Mouse (Mus musculus) heart, postnatal 4 days (tissue): ENCODE data around the gene Hdhd3. TPM values are rescaled to one million over a fixed set of nuclear protein-coding genes. Genes with fewer than 3 reads are reported as not detected.
A peak's percentile ranks its signal among the peaks of the same experiment; 100 is the strongest.

Source experiments
- DNase-seq: peaks from one replicate; pipeline ENCODE4 v3.0.0; 2021
- total RNA-seq, 2 experiments: library from RNA; stranded (reverse); gene quantifications; 2 replicates each; pipeline ENCODE4 v1.2.3; 2021

Gene Hdhd3
- total RNA-seq = 1 to 10 TPM; 6.3 to 6.9 TPM

- DNase-seq = no peak
Measured at GRCm38 (mm10) chr4:62503374-62503970, at the start of gene Hdhd3. Gene Hdhd3, minus strand, starts transcription at chr4:62503467.

- no peak for DNase-seq
Measured at GRCm38 (mm10) chr4:62551966-62552365, 48.7 kb upstream of the Hdhd3 start.

- DNase-seq = no peak
Measured at GRCm38 (mm10) chr4:62544801-62545200, 41.5 kb upstream of the Hdhd3 start.

- DNase-seq = no peak
Measured at GRCm38 (mm10) chr4:62543782-62544181, 40.5 kb upstream of the Hdhd3 start.

GRCm38 (mm10) chr4:62541802-62542201, 38.5 kb upstream of the Hdhd3 start:
- no peak for DNase-seq

- no peak for DNase-seq
Measured at GRCm38 (mm10) chr4:62533729-62534128, 30.5 kb upstream of the Hdhd3 start.

GRCm38 (mm10) chr4:62527655-62528054, 24.4 kb upstream of the Hdhd3 start:
- DNase-seq = no peak

GRCm38 (mm10) chr4:62526256-62526655, 23.0 kb upstream of the Hdhd3 start:
- no peak for DNase-seq

GRCm38 (mm10) chr4:62525489-62525811, 22.2 kb upstream of the Hdhd3 start:
- DNase-seq = no peak

GRCm38 (mm10) chr4:62524651-62525488, 21.6 kb upstream of the Hdhd3 start, which contains the start of the genes Pole3 and 4933430I17Rik:
Gene Pole3, minus strand, starts transcription at chr4:62525068.
Gene 4933430I17Rik, plus strand, starts transcription at chr4:62525369.
- DNase-seq = peak; percentile 99

GRCm38 (mm10) chr4:62520892-62521400, 17.7 kb upstream of the Hdhd3 start:
- DNase-seq = no peak

GRCm38 (mm10) chr4:62519849-62520233, 16.6 kb upstream of the Hdhd3 start, which contains the start of gene Alad:
Gene Alad, minus strand, starts transcription at chr4:62519918.
- DNase-seq = peak; percentile 92

GRCm38 (mm10) chr4:62519122-62519848, 16.0 kb upstream of the Hdhd3 start:
- no peak for DNase-seq

- DNase-seq = peak; percentile 56
Measured at GRCm38 (mm10) chr4:62518416-62519121, 15.3 kb upstream of the Hdhd3 start.

- DNase-seq = no peak
Measured at GRCm38 (mm10) chr4:62517538-62518415, 14.5 kb upstream of the Hdhd3 start.

- no peak for DNase-seq
Measured at GRCm38 (mm10) chr4:62517046-62517445, 13.8 kb upstream of the Hdhd3 start.

- DNase-seq = no peak
Measured at GRCm38 (mm10) chr4:62516579-62516978, 13.3 kb upstream of the Hdhd3 start.

GRCm38 (mm10) chr4:62516079-62516478, 12.8 kb upstream of the Hdhd3 start:
- peak; percentile 68 for DNase-seq

- DNase-seq = no peak
Measured at GRCm38 (mm10) chr4:62515490-62515889, 12.2 kb upstream of the Hdhd3 start.

- no peak for DNase-seq
Measured at GRCm38 (mm10) chr4:62514995-62515394, 11.7 kb upstream of the Hdhd3 start.

GRCm38 (mm10) chr4:62513998-62514506, 10.8 kb upstream of the Hdhd3 start:
- no peak for DNase-seq
